Mouse (Mus musculus) C2C12 (cell line): ENCODE data around the gene Ier3.

Source experiments
- CEBPB ChIP-seq: IDR thresholded peaks from one replicate; pipeline ENCODE4 v1.6.1; 2011; ENCODE audit warnings: low read depth, mild to moderate bottlenecking, control low read depth, moderate library complexity
- CTCF ChIP-seq: IDR thresholded peaks from one replicate; pipeline ENCODE4 v1.5.1; 2011; ENCODE audit not compliant: control insufficient read depth, insufficient read depth, insufficient read length

GRCm38 (mm10) chr17:35812736-35813135, 8.7 kb upstream of the Ier3 start:
- TF ChIP-seq CEBPB (no peak), CTCF (no peak)
